Mouse (Mus musculus) liver, postnatal 0 days (tissue): ENCODE data around the gene Nlrc4.

Experiments
- CTCF ChIP-seq: sonication (generic); IDR thresholded peaks from 2 replicates; pipeline ENCODE4 v1.5.1; 2016; ENCODE audit warnings: antibody characterized with exemption, low read depth
- EP300 ChIP-seq: IDR thresholded peaks from 2 replicates; pipeline ENCODE4 v1.6.1; 2016; ENCODE audit warnings: antibody characterized with exemption, low read depth, mild to moderate bottlenecking

DNA sequence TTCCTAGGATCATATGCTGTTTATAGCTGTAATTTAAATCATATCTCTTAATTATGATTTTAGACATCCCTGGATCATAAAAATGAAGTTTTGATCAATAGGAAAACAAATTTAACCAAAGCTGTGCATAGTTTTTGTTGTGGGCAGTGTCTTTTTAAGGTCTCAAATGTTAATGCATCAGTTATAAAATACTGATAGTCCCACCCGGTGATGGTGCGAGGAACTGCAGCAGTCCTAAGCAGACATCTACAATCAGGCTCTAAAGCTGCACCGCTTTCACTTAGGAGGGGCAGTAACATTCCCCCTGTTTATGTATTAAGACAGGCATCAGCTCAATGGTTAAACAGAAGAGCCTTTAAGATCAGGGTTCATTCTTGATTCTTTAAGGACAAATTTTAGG is 69.1 kb downstream of the Nlrc4 start:
- no peak for TF ChIP-seq EP300
- no peak for TF ChIP-seq CTCF
